Mouse (Mus musculus): Measurements from ENCODE around the gene Gnai2.
"Not testable (repeated sequence)": the region's sequence is repeated elsewhere in the genome, so short reads cannot be mapped to it uniquely, and the experiment has no call there.

Gene Gnai2

GRCm38 (mm10) chr9:107570845-107571244 lies 64.3 kb downstream of the Gnai2 start:
- no peak for DNase-seq (ENCODE audit: extremely low spot score, low read depth, low spot score)

- DNase-seq (ENCODE audit: extremely low spot score, low read depth, low spot score): no peak
These were observed 65.2 kb downstream of the Gnai2 start for GRCm38 (mm10) chr9:107570016-107570415.

- no peak for DNase-seq (ENCODE audit: extremely low spot score, low read depth, low spot score)
These were observed 65.9 kb downstream of the Gnai2 start for GRCm38 (mm10) chr9:107569270-107569669.

GRCm38 (mm10) chr9:107568331-107569261 lies 66.6 kb downstream of the Gnai2 start:
- no peak for DNase-seq (ENCODE audit: extremely low spot score, low read depth, low spot score)

- no peak for DNase-seq (ENCODE audit: extremely low spot score, low read depth, low spot score)
These were observed 67.4 kb downstream of the Gnai2 start, which contains the start of gene Hyal2 for GRCm38 (mm10) chr9:107567702-107568319. Gene Hyal2 (plus strand): TSS chr9:107567945.

- no peak for DNase-seq (ENCODE audit: extremely low spot score, low read depth, low spot score)
These were observed 68.3 kb downstream of the Gnai2 start for GRCm38 (mm10) chr9:107566855-107567254.

- no peak for DNase-seq (ENCODE audit: extremely low spot score, low read depth, low spot score)
These were observed 69.0 kb downstream of the Gnai2 start for GRCm38 (mm10) chr9:107566041-107566709.

GRCm38 (mm10) chr9:107565556-107565955 lies 69.6 kb downstream of the Gnai2 start:
- not testable (repeated sequence) for DNase-seq (ENCODE audit: extremely low spot score, low read depth, low spot score)

Data from hindlimb bud, embryonic 11.5 days (tissue).